Mouse (Mus musculus): Measurements from ENCODE around the gene Tmem196.

DNA sequence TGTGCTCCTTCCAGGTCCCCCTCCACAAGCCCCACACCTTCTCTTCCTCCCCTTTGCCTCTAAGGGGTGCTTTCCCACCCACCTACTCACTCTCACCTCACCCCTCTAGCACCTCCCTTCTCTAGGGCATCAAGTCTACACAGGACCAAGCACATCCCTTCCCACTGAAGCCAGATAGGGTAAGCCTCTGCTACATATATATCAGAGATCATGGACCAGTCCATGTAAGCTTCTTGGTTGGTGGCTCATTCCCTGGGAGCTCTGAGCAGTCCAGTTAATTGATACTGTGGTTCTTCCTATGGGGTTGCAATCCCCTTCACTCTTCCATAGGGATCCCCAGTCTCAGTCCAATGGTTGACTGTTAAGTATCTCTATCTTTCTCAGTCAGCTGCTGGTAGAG, 24.4 kb downstream of the Tmem196 start:
- TF ChIP-seq POLR2A (IDR thresholded peaks at IDR 0.05; ENCODE audit: control insufficient read depth, low read depth, low read length) (no peak), CTCF (IDR thresholded peaks at IDR 0.05; ENCODE audit: control insufficient read depth, insufficient read depth, insufficient replicate concordance, low read depth, low read length) (no peak)

Data from testis, adult 2 months (tissue).